Mouse (Mus musculus) liver, embryonic 14.5 days (tissue): Measurements from ENCODE around the gene Serbp1.

Experiments used
- CTCF ChIP-seq: IDR thresholded peaks from 2 replicates; pipeline ENCODE4 v1.5.1; 2016; ENCODE audit warnings: antibody characterized with exemption, low read depth, control low read depth
- EP300 ChIP-seq: IDR thresholded peaks from 2 replicates; pipeline ENCODE4 v1.6.1; 2016; ENCODE audit warnings: antibody characterized with exemption, low read depth

DNA sequence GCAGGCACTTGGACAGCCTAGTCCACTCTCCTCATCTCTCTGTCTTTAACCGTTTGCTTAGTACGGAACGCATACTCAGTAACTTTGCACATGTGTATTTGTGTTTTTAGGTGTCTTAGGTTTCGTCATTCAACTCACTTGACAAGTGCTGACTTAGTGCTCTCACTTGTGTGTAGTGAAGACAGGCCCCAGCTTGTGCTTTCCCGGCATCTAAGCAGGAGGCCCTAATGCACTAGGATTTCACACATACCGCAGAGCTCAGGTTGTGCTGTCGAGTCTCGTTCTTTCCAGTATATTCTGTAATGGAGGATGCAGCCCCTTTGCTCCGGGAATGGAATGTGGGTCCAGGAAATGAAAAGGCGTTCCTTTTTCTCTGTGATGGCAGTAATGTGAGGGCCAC is 65.2 kb downstream of the Serbp1 start:
- TF ChIP-seq EP300 (no peak), CTCF (no peak)
